Mouse (Mus musculus) kidney, embryonic 15.5 days (tissue): ENCODE data around the gene Galns. TPM values are rescaled to one million over a fixed set of nuclear protein-coding genes. Genes with fewer than 3 reads are reported as not detected.
"Not testable (repeated sequence)": the region's sequence is repeated elsewhere in the genome, so short reads cannot be mapped to it uniquely, and the experiment has no call there.

Experiments
- ATAC-seq: fragments of 200-750 bp; cut with Nextera tagmentation; replicated peaks from 2 replicates; pipeline ENCODE4 v1.8.0; 2017; ENCODE audit warnings: moderate TSS enrichment; ENCODE audit not compliant: low FRiP score
- H3K27ac ChIP-seq: fragments of 300-500 bp; sonication (generic); 2 replicates; pipeline ENCODE4 v1.5.1; 2015; ENCODE audit warnings: mild to moderate bottlenecking, inconsistent platforms
- H3K27me3 ChIP-seq: fragments of 300-500 bp; sonication (generic); 2 replicates; pipeline ENCODE4 v1.6.1; 2015; ENCODE audit warnings: inconsistent platforms
- H3K36me3 ChIP-seq: fragments of 300-500 bp; sonication (generic); 2 replicates; pipeline ENCODE4 v1.6.1; 2015; ENCODE audit warnings: inconsistent platforms
- H3K4me1 ChIP-seq: fragments of 300-500 bp; sonication (generic); 2 replicates; pipeline ENCODE4 v1.6.1; 2015; ENCODE audit warnings: inconsistent platforms
- H3K4me2 ChIP-seq: fragments of 300-500 bp; sonication (generic); 2 replicates; pipeline ENCODE4 v1.6.1; 2015; ENCODE audit warnings: moderate library complexity, mild to moderate bottlenecking, inconsistent platforms
- H3K4me3 ChIP-seq: fragments of 300-500 bp; sonication (generic); replicated peaks from 2 replicates; pipeline ENCODE4 v1.5.1; 2015; ENCODE audit warnings: mild to moderate bottlenecking, inconsistent platforms
- H3K9ac ChIP-seq: fragments of 300-500 bp; sonication (generic); 2 replicates; pipeline ENCODE4 v1.6.1; 2015; ENCODE audit warnings: mild to moderate bottlenecking, inconsistent platforms
- H3K9me3 ChIP-seq: fragments of 300-500 bp; sonication (generic); replicated peaks from 2 replicates; pipeline ENCODE4 v1.6.1; 2016; ENCODE audit warnings: inconsistent platforms
- WGBS: fragments of 180-500 bp; shearing (Covaris S2); methylation state at CpG from one replicate; pipeline ENCODE4 v1.1.7; 2015; ENCODE audit warnings: mixed read lengths; 5-methylcytosine and 5-hydroxymethylcytosine counted together
- polyA plus RNA-seq: library from polyadenylated mRNA; unstranded; fragments of >200 nt; fragmentation: Nextera tagmentation; extraction: Ambion mirVana; gene quantifications from 2 replicates; pipeline ENCODE4 v1.2.1, GENCODE M21; 2015

Galns gene
- polyA plus RNA-seq, 1 experiment from 2014 or later = 16.0 TPM

DNA sequence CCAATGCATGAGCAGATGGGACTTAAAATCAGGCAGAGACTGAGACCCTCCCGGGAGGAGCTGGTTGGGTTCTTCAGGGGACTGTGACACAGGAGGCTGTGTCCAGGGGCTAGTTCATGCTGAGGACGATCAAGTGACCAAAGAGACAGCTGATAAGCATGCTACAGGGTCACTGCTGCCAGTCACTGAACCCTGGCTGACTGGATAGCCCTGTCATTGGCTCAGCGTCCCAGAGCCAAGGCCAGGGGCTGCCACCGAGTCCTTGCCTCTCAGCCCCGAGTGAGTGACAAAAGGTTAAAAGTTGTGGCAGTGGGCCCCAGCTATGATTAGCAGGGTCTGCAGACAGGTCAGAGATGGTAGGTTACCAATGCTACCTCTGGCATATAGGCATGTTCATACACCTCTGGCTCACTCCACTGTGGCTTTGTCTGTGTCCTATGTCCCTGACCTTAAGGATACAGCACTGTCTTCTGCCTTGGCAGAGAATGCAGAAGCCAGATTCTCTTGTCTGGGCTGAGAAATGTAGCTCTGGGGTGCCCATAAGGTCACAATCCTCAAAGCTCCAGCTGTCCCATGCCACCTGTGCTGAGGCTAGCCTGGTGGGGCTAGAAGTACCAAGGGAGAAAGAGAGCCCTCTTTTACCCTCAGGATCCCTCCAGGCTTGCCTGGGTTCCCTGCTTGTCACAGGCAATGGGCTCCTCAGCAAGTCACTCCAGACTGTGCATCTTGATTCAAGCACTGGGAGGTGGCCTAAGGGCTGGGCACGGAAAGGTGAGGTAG, 33.1 kb upstream of the Galns start:
- no peak overlapping the region for H3K9ac ChIP-seq
- WGBS = 66% methylated on average over 6 of the region's 6 CpGs

DNA sequence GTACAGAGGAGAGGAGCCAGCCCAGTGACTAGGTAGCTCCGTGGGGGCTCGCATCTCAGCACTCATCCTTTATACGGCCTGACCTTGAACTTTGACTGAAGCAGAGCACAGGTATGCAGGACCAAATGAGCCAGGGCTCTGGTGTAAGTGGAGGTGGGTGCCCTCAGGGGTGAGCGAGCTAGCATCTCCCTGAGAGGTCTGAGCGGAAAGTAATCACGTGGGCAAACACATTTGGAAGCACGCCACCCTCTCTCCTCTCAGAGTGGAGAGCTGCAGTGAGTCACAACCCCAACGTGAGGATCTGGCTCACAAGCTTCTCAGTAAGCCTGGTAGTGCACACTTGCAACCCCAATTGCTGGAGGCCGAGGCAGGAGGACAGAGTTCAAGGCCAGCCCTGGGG, 30.8 kb upstream of the Galns start:
- H3K4me1 ChIP-seq = peaks cover 31% of the 10 kb centered on the region
- 57% methylated on average over 9 of the region's 9 CpGs for WGBS
- H3K9ac ChIP-seq = no peak overlapping the region
- no peak for ATAC-seq
- H3K9me3 ChIP-seq = no peaks in the 10 kb centered on the region
- no peak overlapping the region for H3K27ac ChIP-seq
- no peak overlapping the region for H3K4me2 ChIP-seq
- H3K4me3 ChIP-seq = no peak overlapping the region
- H3K36me3 ChIP-seq = no peaks in the 10 kb centered on the region
- H3K27me3 ChIP-seq = no peaks in the 10 kb centered on the region

More for the DNA sequence above, 33.1 kb upstream of the Galns start:
- Histone ChIP-seq H3K4me3 (no peak overlapping the region), H3K27me3 (no peaks in the 10 kb centered on the region), H3K4me2 (no peak overlapping the region), H3K9me3 (no peaks in the 10 kb centered on the region), H3K4me1 (peaks cover 31% of the 10 kb centered on the region), H3K27ac (no peak overlapping the region), H3K36me3 (no peaks in the 10 kb centered on the region)
- ATAC-seq = no peak

DNA sequence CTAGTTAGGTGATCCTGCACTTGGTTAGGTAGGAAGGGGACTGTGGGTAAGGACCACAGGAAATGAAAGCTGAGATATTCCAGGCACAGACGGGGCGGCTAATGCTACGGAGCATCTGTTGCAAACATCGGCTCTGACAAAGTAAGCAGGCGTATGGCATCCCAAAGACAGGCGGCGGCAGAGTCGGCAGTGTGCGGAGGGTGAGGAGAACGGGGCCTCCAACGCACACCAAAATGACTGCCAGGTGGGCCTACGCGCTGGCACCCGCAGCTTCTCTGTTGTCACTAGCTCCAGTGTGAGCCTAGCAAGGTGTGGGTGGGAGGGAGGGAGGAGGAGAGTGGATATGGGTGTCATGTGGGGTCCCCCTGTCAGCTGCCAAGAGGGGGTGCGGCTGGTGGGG, 30.1 kb upstream of the Galns start:
- WGBS = 83% methylated on average over 15 of the region's 15 CpGs
- no peak overlapping the region for H3K9ac ChIP-seq
- no peaks in the 10 kb centered on the region for H3K27me3 ChIP-seq
- H3K4me1 ChIP-seq = peaks cover 36% of the 10 kb centered on the region
- H3K4me3 ChIP-seq = no peak overlapping the region
- ATAC-seq = no peak
- no peaks in the 10 kb centered on the region for H3K36me3 ChIP-seq
- no peaks in the 10 kb centered on the region for H3K9me3 ChIP-seq
- no peak overlapping the region for H3K27ac ChIP-seq
- no peak overlapping the region for H3K4me2 ChIP-seq

DNA sequence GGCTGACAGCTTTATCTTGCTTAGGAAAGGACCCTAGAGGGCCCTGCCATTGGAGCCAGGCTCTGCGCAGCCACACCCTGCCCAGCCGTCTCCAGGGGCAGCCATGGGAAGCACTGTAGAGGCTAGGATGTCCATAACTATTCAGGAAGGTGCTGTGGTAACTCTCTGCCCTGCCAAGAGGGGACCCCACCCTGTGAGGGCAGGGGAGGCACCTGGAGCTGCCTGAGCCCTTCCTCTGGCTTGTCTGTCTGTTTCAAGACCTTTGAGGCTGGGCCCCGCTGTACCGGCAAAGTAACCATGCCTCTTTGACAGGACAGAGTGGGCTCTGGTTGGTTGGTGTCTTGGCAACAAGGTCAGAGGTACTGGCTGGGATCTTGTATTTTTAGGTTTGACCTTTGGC, 29.6 kb upstream of the Galns start:
- no peak overlapping the region for H3K4me3 ChIP-seq
- WGBS = 85% methylated on average over 4 of the region's 4 CpGs
- no peak overlapping the region for H3K4me2 ChIP-seq
- no peaks in the 10 kb centered on the region for H3K27me3 ChIP-seq
- ATAC-seq = no peak
- no peaks in the 10 kb centered on the region for H3K36me3 ChIP-seq
- H3K27ac ChIP-seq = no peak overlapping the region
- no peak overlapping the region for H3K9ac ChIP-seq
- peaks cover 41% of the 10 kb centered on the region for H3K4me1 ChIP-seq
- no peaks in the 10 kb centered on the region for H3K9me3 ChIP-seq

DNA sequence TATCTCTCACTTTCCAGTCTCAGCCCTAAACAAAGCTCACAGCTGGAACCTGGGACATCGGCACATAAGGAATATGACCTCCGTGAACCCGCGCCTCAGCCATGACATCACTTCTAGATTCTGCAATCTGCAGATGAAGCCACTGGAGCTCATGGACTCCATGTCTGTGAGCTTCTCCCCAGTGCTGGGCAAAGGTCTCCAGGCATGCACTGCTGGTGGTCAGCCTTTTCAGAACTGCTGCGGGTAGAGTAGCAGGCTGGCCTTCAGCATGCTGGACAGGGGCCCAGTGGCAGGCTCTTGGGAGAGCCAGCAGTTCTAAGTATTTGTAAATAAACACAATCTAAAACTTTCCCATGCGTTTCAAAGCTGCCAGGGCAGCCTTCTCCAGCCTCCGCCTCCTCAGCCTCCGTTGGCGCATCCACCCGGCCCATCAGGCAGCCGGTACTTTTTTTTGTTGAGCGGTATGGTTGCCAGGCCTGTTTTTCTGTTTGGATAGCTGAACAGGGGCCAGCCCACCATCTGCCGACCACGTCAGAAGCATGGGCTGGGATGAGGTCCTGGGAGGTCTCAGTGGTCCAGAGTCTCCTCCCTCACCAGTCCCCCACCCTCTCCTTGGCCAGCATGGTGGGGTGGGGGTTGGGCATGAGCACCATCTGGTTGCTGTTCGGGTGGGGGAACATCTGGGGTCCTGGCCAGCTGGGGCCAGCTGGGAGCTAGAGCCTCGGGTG, 28.4 kb upstream of the Galns start:
- H3K9ac ChIP-seq = 0 out of 2 replicates have a peak overlapping the region, but pooled peaks have one; percentile 2
- H3K27ac ChIP-seq = peak overlapping the region; percentile 51; the same call in 1 of the 2 replicates
- ATAC-seq = no peak; the same call in 1 of the 2 replicates
- H3K27me3 ChIP-seq = no peaks in the 10 kb centered on the region
- no peaks in the 10 kb centered on the region for H3K9me3 ChIP-seq
- H3K4me3 ChIP-seq = no peak overlapping the region
- WGBS = 36% methylated on average over 16 of the region's 16 CpGs
- H3K4me1 ChIP-seq = peaks cover 49% of the 10 kb centered on the region
- no peaks in the 10 kb centered on the region for H3K36me3 ChIP-seq
- H3K4me2 ChIP-seq = 0 out of 2 replicates have a peak overlapping the region, but pooled peaks have one; percentile 14

DNA sequence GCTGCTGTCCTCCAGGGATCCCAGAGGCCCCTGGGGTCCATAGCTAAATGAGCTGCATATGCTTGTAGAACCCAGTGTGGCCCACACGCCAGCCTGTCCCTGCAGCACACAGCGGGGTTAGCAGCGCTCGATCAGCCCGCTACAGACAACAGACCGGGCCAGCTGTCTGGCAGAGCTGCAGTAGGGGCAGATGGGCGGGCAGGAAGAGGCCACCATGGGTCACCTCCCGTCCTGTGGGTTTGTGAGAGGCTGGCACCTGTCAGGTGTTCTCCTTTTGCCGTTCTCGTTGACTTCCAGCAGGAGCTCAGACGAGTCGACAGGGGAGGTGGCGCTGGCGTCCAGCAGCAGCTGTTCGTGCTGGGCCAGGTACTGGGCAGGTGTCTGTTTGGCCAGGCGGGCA, 27.3 kb upstream of the Galns start:
- ATAC-seq = no peak
- Histone ChIP-seq H3K4me3 (no peak overlapping the region), H3K4me1 (peaks cover 49% of the 10 kb centered on the region), H3K27me3 (no peaks in the 10 kb centered on the region), H3K36me3 (peaks cover 3% of the 10 kb centered on the region; the same call in 1 of the 2 replicates), H3K27ac (no peak overlapping the region), H3K9me3 (no peaks in the 10 kb centered on the region), H3K4me2 (no peak overlapping the region), H3K9ac (no peak overlapping the region)
- WGBS = 73% methylated on average over 16 of the region's 16 CpGs

DNA sequence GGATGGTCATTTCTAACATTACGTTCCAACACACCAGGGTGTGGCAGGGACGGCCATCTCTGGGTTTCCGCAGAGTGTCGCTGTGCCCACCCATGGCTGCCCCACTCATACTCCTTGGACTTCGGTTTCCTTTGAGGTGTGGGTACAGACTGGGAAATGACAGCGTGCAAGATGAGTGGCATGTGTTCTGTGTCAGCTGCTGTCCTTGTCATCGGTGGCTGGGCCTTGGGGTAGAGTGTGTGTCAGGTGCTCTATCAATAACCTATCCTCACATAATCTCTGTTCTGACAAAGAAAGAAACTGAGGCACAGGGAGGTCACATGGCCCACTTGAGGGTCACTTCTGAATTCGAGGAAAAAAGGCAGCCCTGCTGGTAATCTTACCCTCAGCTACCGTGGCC, 26.0 kb upstream of the Galns start:
- H3K9me3 ChIP-seq = no peaks in the 10 kb centered on the region
- H3K36me3 ChIP-seq = peaks cover 8% of the 10 kb centered on the region; the same call in 1 of the 2 replicates
- H3K4me2 ChIP-seq = no peak overlapping the region
- H3K4me1 ChIP-seq = peaks cover 46% of the 10 kb centered on the region
- no peak overlapping the region for H3K27ac ChIP-seq
- no peak overlapping the region for H3K4me3 ChIP-seq
- WGBS = 90% methylated on average over 9 of the region's 9 CpGs
- H3K9ac ChIP-seq = no peak overlapping the region
- no peaks in the 10 kb centered on the region for H3K27me3 ChIP-seq
- ATAC-seq = no peak

DNA sequence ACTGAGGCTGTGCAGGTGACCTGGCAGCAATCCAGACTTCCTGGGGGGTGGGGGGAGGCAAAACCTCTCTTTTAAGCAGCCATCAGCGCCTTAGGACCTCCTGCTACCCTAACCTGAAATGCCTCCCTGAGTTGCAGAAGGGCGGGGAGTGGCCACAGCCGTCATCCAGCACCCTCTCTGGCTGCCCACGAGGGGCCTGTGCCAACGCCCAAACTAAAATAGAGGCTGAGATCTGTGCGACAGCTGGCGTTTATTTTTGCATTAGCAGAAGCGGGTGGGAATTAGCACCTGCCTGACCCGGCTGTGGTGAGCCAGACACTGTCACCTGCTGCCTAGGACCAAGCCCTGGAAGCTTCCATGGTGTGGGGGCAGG, 25.5 kb upstream of the Galns start:
- no peak for ATAC-seq
- Histone ChIP-seq H3K9me3 (no peaks in the 10 kb centered on the region), H3K4me2 (no peak overlapping the region), H3K36me3 (peaks cover 8% of the 10 kb centered on the region; the same call in 1 of the 2 replicates), H3K9ac (no peak overlapping the region), H3K4me1 (peaks cover 41% of the 10 kb centered on the region), H3K27me3 (no peaks in the 10 kb centered on the region), H3K27ac (0 out of 2 replicates have a peak overlapping the region, but pooled peaks have one; percentile 14), H3K4me3 (no peak overlapping the region)
- WGBS = 61% methylated on average over 9 of the region's 9 CpGs

DNA sequence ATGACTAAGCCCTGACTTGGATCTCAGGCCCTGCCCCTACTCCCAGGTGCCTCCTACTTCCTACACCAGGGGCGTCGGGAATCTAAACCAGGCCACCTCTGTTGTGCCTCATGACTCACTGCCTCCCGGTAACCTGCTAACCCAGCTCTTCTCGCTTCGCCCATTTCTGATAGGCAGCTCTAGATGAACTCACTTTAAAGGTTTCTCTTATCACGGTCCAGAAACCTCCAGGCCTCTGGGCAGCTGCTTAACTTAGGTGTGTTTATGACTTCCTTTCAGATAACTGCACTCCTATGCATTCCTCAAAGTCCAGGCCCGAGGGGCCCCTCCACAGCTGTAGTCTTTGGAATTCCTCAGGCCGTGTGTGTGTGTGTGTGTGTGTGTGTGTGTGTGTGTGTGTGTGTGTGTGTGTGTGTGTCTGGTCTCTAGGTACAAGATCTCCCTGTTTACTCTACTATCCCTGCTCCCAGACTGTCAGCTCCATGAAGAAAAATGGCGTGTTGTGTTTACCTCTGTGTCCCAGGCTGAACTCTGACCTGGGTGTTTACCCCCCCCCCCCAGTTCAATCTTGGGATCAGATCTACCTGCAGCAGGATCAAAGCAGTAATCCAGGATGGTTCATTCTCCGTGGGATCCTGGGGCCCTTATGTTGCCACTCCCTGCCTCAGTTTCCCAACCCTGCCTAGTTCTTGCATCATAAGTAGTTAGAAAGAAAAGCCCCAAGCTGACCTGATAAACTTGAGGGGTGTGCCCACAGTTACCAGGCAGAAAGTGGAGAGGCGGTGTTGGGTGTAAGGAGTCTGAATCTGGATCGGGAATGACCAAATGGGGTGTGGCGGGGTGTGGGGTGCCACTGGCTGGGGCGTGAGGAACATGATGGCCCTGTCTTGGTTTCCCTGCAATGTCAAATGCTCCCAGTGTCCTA, 24.9 kb upstream of the Galns start:
- no peak overlapping the region for H3K4me2 ChIP-seq
- no peak overlapping the region for H3K9ac ChIP-seq
- no peaks in the 10 kb centered on the region for H3K9me3 ChIP-seq

DNA sequence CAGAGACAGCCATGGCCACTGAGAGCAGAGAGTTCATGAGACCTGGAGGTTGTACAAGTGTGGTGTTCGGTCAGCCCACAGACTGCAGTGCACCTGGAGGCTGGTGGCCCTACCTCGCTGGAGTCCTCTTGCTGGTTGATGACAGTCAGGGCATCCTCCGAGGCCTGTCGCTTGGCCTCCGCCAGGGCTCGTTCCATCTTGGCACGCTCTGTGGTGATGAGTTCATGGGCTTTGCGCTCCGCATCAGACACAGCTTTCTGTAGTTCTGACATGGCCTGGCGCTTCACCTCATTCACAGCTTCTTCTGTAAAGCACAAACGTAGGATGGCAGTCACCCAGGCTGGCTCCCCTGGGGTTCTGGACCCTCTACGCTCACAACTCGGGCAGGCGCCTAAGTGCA, 21.9 kb upstream of the Galns start:
- peaks cover 8% of the 10 kb centered on the region; the same call in 1 of the 2 replicates for H3K36me3 ChIP-seq
- peaks cover 22% of the 10 kb centered on the region for H3K4me1 ChIP-seq
- ATAC-seq = no peak
- H3K9ac ChIP-seq = no peak overlapping the region
- H3K27ac ChIP-seq = no peak overlapping the region
- H3K4me2 ChIP-seq = no peak overlapping the region
- H3K27me3 ChIP-seq = peaks cover 15% of the 10 kb centered on the region
- H3K4me3 ChIP-seq = no peak overlapping the region
- H3K9me3 ChIP-seq = no peaks in the 10 kb centered on the region
- 93% methylated on average over 14 of the region's 14 CpGs for WGBS

More for the DNA sequence above, 24.9 kb upstream of the Galns start:
- H3K27me3 ChIP-seq = no peaks in the 10 kb centered on the region
- H3K36me3 ChIP-seq = peaks cover 8% of the 10 kb centered on the region; the same call in 1 of the 2 replicates
- WGBS = 49% methylated on average over 14 of the region's 14 CpGs
- H3K4me3 ChIP-seq = no peak overlapping the region
- ATAC-seq = peak; percentile 73
- H3K27ac ChIP-seq = peak overlapping the region; percentile 61
- H3K4me1 ChIP-seq = peaks cover 37% of the 10 kb centered on the region

DNA sequence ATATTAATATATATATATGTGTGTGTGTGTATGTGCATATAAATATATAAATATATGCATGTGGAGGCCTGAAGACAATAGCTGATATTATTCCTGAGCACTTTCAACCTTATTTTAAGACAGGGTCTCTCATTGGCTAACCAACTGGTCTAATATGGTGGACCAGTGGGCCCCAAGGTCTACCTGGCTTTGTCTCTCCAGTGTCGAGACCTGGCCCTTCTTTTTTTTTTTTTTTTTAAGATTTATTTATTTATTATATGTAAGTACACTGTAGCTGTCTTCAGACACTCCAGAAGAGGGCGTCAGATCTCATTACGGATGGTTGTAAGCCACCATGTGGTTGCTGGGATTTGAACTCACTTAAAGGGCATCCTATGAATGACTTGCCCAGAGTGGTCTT, 20.9 kb upstream of the Galns start:
- H3K27ac ChIP-seq, H3K9me3 ChIP-seq, H3K36me3 ChIP-seq, ATAC-seq, H3K9ac ChIP-seq, H3K4me2 ChIP-seq, H3K4me3 ChIP-seq: not testable (repeated sequence)
- Histone ChIP-seq H3K27me3 (peaks cover 15% of the 10 kb centered on the region), H3K4me1 (peaks cover 22% of the 10 kb centered on the region; the same call in 1 of the 2 replicates)
- 71% methylated on average over 3 of the region's 3 CpGs for WGBS
